Mouse (Mus musculus): ENCODE results near the gene S1pr1. TPM values are rescaled to one million over a fixed set of nuclear protein-coding genes. Genes with fewer than 3 reads are reported as not detected.
A peak's percentile ranks its signal among the peaks of the same experiment; 100 is the strongest.

The S1pr1 gene
- polyA plus RNA-seq, 1 experiment: 62.8 TPM

- Histone ChIP-seq H3K4me3 (ENCODE audit: control insufficient read depth, insufficient read depth, low read length) (no peak overlapping the region), H3K4me1 (replicated peaks; ENCODE audit: control insufficient read depth, insufficient read depth, low read length) (peaks cover 9% of the 10 kb centered on the region), H3K27me3 (ENCODE audit: control insufficient read depth, insufficient read depth, low read length) (no peaks in the 10 kb centered on the region), H3K27ac (ENCODE audit: control insufficient read depth, insufficient read depth, low read length) (no peak overlapping the region), H3K36me3 (ENCODE audit: control insufficient read depth, insufficient read depth, low read length) (no peaks in the 10 kb centered on the region)
- TF ChIP-seq CTCF (IDR thresholded peaks at IDR 0.05; ENCODE audit: borderline replicate concordance, control insufficient read depth, extremely low read depth, insufficient read depth, low read length, poor library complexity): no peak
- TF ChIP-seq POLR2A (IDR thresholded peaks at IDR 0.05; ENCODE audit: control insufficient read depth, extremely low read depth, insufficient read depth, low read length, poor library complexity): no peak
- DNase-seq: no peak
- WGBS: 95% methylated on average over 5 of the region's 5 CpGs
Measured at GRCm38 (mm10) chr3:115674665-115675064, 40.2 kb downstream of the S1pr1 start.

- Histone ChIP-seq H3K4me3 (ENCODE audit: control insufficient read depth, insufficient read depth, low read length) (no peak overlapping the region), H3K36me3 (ENCODE audit: control insufficient read depth, insufficient read depth, low read length) (no peaks in the 10 kb centered on the region), H3K4me1 (replicated peaks; ENCODE audit: control insufficient read depth, insufficient read depth, low read length) (peaks cover 6% of the 10 kb centered on the region), H3K27ac (ENCODE audit: control insufficient read depth, insufficient read depth, low read length) (peak overlapping the region; percentile 38; the same call in 1 of the 2 replicates), H3K27me3 (ENCODE audit: control insufficient read depth, insufficient read depth, low read length) (no peaks in the 10 kb centered on the region)
- no peak for TF ChIP-seq CTCF (IDR thresholded peaks at IDR 0.05; ENCODE audit: borderline replicate concordance, control insufficient read depth, extremely low read depth, insufficient read depth, low read length, poor library complexity)
- TF ChIP-seq POLR2A (IDR thresholded peaks at IDR 0.05; ENCODE audit: control insufficient read depth, extremely low read depth, insufficient read depth, low read length, poor library complexity): no peak
- DNase-seq: peak; percentile 40
- 37% methylated on average over 13 of the region's 13 CpGs for whole genome bisulfite sequencing
Measured at GRCm38 (mm10) chr3:115673663-115674157, 41.2 kb downstream of the S1pr1 start.

- WGBS: 13% methylated on average over 9 of the region's 9 CpGs
- no peaks in the 10 kb centered on the region for H3K36me3 ChIP-seq (ENCODE audit: control insufficient read depth, insufficient read depth, low read length)
- no peaks in the 10 kb centered on the region for H3K27me3 ChIP-seq (ENCODE audit: control insufficient read depth, insufficient read depth, low read length)
- DNase-seq: no peak
- no peak for TF ChIP-seq POLR2A (IDR thresholded peaks at IDR 0.05; ENCODE audit: control insufficient read depth, extremely low read depth, insufficient read depth, low read length, poor library complexity)
- no peak for TF ChIP-seq CTCF (IDR thresholded peaks at IDR 0.05; ENCODE audit: borderline replicate concordance, control insufficient read depth, extremely low read depth, insufficient read depth, low read length, poor library complexity)
- peaks cover 8% of the 10 kb centered on the region for H3K4me1 ChIP-seq (replicated peaks; ENCODE audit: control insufficient read depth, insufficient read depth, low read length)
- peak overlapping the region; percentile 38; the same call in 1 of the 2 replicates for H3K27ac ChIP-seq (ENCODE audit: control insufficient read depth, insufficient read depth, low read length)
- H3K4me3 ChIP-seq (ENCODE audit: control insufficient read depth, insufficient read depth, low read length): no peak overlapping the region
Measured at GRCm38 (mm10) chr3:115672965-115673662, 41.8 kb downstream of the S1pr1 start.

GRCm38 (mm10) chr3:115669230-115669629 lies 45.6 kb downstream of the S1pr1 start:
- Histone ChIP-seq H3K36me3 (ENCODE audit: control insufficient read depth, insufficient read depth, low read length) (no peaks in the 10 kb centered on the region), H3K27ac (ENCODE audit: control insufficient read depth, insufficient read depth, low read length) (no peak overlapping the region), H3K4me3 (ENCODE audit: control insufficient read depth, insufficient read depth, low read length) (no peak overlapping the region), H3K4me1 (replicated peaks; ENCODE audit: control insufficient read depth, insufficient read depth, low read length) (peaks cover 8% of the 10 kb centered on the region), H3K27me3 (ENCODE audit: control insufficient read depth, insufficient read depth, low read length) (no peaks in the 10 kb centered on the region)
- no peak for DNase-seq
- WGBS: 69% methylated on average over 1 of the region's 1 CpGs
- TF ChIP-seq CTCF (IDR thresholded peaks at IDR 0.05; ENCODE audit: borderline replicate concordance, control insufficient read depth, extremely low read depth, insufficient read depth, low read length, poor library complexity): no peak
- TF ChIP-seq POLR2A (IDR thresholded peaks at IDR 0.05; ENCODE audit: control insufficient read depth, extremely low read depth, insufficient read depth, low read length, poor library complexity): no peak

DNA sequence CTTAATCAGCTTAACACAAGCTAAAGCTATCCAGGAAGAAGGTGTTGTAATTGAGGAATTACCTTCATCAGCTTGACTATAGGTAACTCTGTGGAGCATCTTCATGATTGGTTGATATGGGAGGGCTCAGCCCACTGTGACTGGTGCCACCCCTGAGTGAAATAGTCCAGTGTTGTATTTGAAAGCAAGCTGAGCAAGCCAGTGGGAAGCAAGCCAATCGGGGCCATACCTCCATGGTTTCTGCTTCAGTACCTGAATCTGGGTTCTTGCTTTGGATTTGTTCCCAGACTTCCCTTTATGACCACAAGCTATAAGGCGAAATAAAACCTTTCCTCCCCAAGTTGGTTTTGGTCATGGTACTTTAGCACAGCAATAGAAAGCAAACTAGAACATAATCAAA lies 47.7 kb downstream of the S1pr1 start:
- no peak for TF ChIP-seq POLR2A (IDR thresholded peaks at IDR 0.05; ENCODE audit: control insufficient read depth, extremely low read depth, insufficient read depth, low read length, poor library complexity)
- Histone ChIP-seq H3K27me3 (ENCODE audit: control insufficient read depth, insufficient read depth, low read length) (no peaks in the 10 kb centered on the region), H3K4me1 (replicated peaks; ENCODE audit: control insufficient read depth, insufficient read depth, low read length) (0 out of 2 replicates have a peak, but pooled peaks cover 3% of the 10 kb centered on the region), H3K4me3 (ENCODE audit: control insufficient read depth, insufficient read depth, low read length) (no peak overlapping the region), H3K36me3 (ENCODE audit: control insufficient read depth, insufficient read depth, low read length) (no peaks in the 10 kb centered on the region), H3K27ac (ENCODE audit: control insufficient read depth, insufficient read depth, low read length) (no peak overlapping the region)
- WGBS: 81% methylated on average over 2 of the region's 2 CpGs
- no peak for DNase-seq

- no peak for DNase-seq
- WGBS: 92% methylated on average over 8 of the region's 8 CpGs
- Histone ChIP-seq H3K4me3 (ENCODE audit: control insufficient read depth, insufficient read depth, low read length) (no peak overlapping the region), H3K4me1 (replicated peaks; ENCODE audit: control insufficient read depth, insufficient read depth, low read length) (0 out of 2 replicates have a peak, but pooled peaks cover 3% of the 10 kb centered on the region), H3K27me3 (ENCODE audit: control insufficient read depth, insufficient read depth, low read length) (no peaks in the 10 kb centered on the region), H3K27ac (ENCODE audit: control insufficient read depth, insufficient read depth, low read length) (no peak overlapping the region), H3K36me3 (ENCODE audit: control insufficient read depth, insufficient read depth, low read length) (no peaks in the 10 kb centered on the region)
- TF ChIP-seq CTCF (IDR thresholded peaks at IDR 0.05; ENCODE audit: borderline replicate concordance, control insufficient read depth, extremely low read depth, insufficient read depth, low read length, poor library complexity): no peak
- no peak for TF ChIP-seq POLR2A (IDR thresholded peaks at IDR 0.05; ENCODE audit: control insufficient read depth, extremely low read depth, insufficient read depth, low read length, poor library complexity)
Measured at GRCm38 (mm10) chr3:115666547-115666946, 48.3 kb downstream of the S1pr1 start.

Measured in thymus, adult 2 months (tissue).